Mouse (Mus musculus) lung, postnatal 0 days (tissue): ENCODE measurements around the gene Ovol3.

ENCODE experiments used
- CTCF ChIP-seq: IDR thresholded peaks from 2 replicates; pipeline ENCODE4 v1.5.1; 2016; ENCODE audit warnings: antibody characterized with exemption, mild to moderate bottlenecking
- EP300 ChIP-seq: IDR thresholded peaks from 2 replicates; pipeline ENCODE4 v1.6.1; 2016; ENCODE audit warnings: antibody characterized with exemption, mild to moderate bottlenecking, control low read depth

DNA sequence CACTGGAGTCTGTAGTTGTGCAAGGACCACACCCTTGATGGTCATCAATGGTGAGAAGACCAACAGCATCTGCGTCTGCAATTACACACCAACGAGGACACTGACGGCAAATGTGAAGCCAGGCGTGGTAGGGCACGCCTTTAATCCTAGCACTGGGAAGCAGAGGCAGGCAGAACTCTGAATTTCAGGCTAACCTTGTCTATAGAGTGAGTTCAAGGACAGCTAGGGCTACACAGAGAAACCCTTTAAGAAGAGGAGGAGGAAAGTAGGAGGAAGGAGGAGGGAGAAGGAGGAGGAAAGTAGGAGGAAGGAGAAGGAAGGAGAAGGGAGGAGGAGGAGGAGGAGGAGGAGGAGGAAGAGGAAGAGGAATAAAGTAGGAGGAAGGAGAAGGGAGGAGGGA, 30.0 kb upstream of the Ovol3 start:
- TF ChIP-seq CTCF (no peak), EP300 (no peak)
